Mouse (Mus musculus): Measurements from ENCODE around the gene Creg1. TPM values are rescaled to one million over a fixed set of nuclear protein-coding genes. Genes with fewer than 3 reads are reported as not detected.

Creg1 gene
- polyA plus RNA-seq, 1 experiment from 2014 or later, result 90.6 TPM

DNA sequence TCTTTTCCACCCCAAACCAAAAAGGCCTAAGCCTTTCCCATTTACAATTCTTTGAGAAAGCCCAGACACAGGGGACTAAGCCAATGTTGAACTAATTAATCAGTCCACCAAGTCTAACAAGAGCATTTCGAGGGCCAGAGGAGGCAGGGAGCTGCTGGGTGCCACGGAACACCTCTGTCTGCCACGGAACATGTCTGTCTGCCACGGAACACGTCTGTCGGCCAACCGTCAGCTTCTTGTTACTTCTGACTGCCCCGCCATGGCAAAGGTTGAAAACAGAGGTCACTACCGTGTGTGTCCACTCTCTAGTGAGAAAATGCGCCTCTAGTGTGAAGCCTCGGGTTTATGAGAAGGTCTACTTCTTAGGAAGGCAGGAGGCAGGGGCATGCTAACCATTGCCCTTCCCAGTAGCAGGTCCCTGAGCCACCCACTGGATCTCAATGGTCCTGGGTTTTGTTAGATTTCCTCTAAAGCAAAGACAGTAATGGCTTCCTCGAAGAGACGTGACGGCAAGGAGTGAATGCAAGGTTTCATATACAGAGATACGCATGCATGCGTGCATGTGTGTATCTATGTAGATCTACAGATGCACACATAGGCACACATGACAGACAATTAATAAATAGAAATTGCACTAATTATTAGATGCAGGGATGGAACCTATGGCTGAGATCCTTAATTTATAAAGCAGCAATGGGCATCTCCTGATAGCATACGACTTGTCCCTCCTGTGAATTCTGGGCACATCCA lies 27.1 kb downstream of the Creg1 start:
- 86% methylated on average over 17 of the region's 17 CpGs for WGBS
- no peak for ATAC-seq (ENCODE audit: insufficient read depth, low FRiP score)
- H3K36me3 ChIP-seq (ENCODE audit: control insufficient read depth, insufficient read depth, low read length), result no peaks in the 10 kb centered on the region

DNA sequence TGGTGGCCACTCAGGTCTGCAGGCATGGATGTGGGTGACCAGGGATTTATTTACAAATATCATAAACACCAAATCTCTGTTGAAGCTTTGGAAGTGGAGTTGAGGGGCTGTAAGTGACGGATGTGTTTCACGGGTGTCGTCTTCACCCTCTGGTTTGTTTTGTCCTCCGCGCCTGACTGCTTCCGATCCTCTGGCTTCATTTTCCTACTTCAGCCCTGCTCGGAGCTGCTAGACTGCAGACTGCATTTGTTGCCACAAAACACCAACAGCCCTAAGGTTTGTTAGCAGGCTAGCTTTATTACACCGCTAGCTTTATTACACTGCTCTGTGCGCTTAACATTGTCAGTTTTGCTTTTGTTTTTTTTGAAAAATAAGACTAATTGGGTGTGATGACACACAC lies 27.9 kb downstream of the Creg1 start:
- H3K4me1 ChIP-seq (ENCODE audit: control insufficient read depth, insufficient read depth, low read length), result no peaks in the 10 kb centered on the region
- 87% methylated on average over 9 of the region's 9 CpGs for WGBS
- H3K36me3 ChIP-seq (ENCODE audit: control insufficient read depth, insufficient read depth, low read length), result no peaks in the 10 kb centered on the region
- H3K9ac ChIP-seq (ENCODE audit: low read length), result no peak overlapping the region
- no peak overlapping the region for H3K4me2 ChIP-seq (ENCODE audit: low read depth, low read length)
- H3K4me3 ChIP-seq (replicated peaks; ENCODE audit: low read length), result no peak overlapping the region
- no peak for ATAC-seq (ENCODE audit: insufficient read depth, low FRiP score)
- H3K9me3 ChIP-seq (replicated peaks; ENCODE audit: control insufficient read depth, low read length), result no peaks in the 10 kb centered on the region
- no peak overlapping the region for H3K27ac ChIP-seq (ENCODE audit: low read length)
- H3K27me3 ChIP-seq (ENCODE audit: control insufficient read depth, insufficient read depth, low read length), result no peaks in the 10 kb centered on the region

More for the DNA sequence above, 27.1 kb downstream of the Creg1 start:
- Histone ChIP-seq H3K4me1 (ENCODE audit: control insufficient read depth, insufficient read depth, low read length) (no peaks in the 10 kb centered on the region), H3K4me2 (ENCODE audit: low read depth, low read length) (no peak overlapping the region), H3K27ac (ENCODE audit: low read length) (no peak overlapping the region), H3K4me3 (replicated peaks; ENCODE audit: low read length) (no peak overlapping the region), H3K9me3 (replicated peaks; ENCODE audit: control insufficient read depth, low read length) (no peaks in the 10 kb centered on the region), H3K9ac (ENCODE audit: low read length) (no peak overlapping the region), H3K27me3 (ENCODE audit: control insufficient read depth, insufficient read depth, low read length) (no peaks in the 10 kb centered on the region)

DNA sequence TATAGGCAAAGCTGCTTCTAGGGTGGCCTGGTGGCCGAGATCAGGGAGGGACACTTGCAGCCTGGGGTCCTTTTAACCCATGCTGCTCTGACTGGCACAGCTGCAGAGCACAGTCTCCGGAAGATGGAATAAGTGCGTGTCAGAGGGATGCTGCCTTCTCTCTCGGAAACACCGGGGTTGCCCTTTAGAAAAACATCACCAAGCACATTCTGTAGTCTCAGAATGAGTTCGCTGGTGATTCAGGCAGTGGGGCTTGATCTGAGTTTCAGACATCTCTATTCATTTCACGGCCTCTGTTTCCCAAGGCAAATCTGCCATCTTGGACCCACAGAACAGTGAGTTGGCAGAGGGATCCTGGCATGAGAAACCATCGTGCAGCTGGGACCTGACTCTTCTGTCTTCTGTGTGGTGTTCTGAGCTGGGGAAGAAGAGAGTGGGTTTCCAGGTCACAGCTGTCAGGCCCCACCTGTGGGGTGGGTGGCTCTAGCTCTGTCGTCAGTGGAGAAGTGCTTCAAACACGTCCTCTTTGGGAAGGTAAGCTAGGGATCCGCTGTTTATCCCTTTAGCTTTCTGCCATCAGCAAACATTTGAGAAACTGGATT lies 38.3 kb downstream of the Creg1 start:
- H3K27me3 ChIP-seq (ENCODE audit: control insufficient read depth, insufficient read depth, low read length), result no peaks in the 10 kb centered on the region
- H3K27ac ChIP-seq (ENCODE audit: low read length), result no peak overlapping the region
- no peaks in the 10 kb centered on the region for H3K4me1 ChIP-seq (ENCODE audit: control insufficient read depth, insufficient read depth, low read length)
- H3K4me2 ChIP-seq (ENCODE audit: low read depth, low read length), result no peak overlapping the region
- whole genome bisulfite sequencing, result 76% methylated on average over 11 of the region's 11 CpGs
- H3K9ac ChIP-seq (ENCODE audit: low read length), result no peak overlapping the region
- H3K36me3 ChIP-seq (ENCODE audit: control insufficient read depth, insufficient read depth, low read length), result no peaks in the 10 kb centered on the region
- no peak for ATAC-seq (ENCODE audit: insufficient read depth, low FRiP score)
- H3K4me3 ChIP-seq (replicated peaks; ENCODE audit: low read length), result no peak overlapping the region
- no peaks in the 10 kb centered on the region for H3K9me3 ChIP-seq (replicated peaks; ENCODE audit: control insufficient read depth, low read length)

DNA sequence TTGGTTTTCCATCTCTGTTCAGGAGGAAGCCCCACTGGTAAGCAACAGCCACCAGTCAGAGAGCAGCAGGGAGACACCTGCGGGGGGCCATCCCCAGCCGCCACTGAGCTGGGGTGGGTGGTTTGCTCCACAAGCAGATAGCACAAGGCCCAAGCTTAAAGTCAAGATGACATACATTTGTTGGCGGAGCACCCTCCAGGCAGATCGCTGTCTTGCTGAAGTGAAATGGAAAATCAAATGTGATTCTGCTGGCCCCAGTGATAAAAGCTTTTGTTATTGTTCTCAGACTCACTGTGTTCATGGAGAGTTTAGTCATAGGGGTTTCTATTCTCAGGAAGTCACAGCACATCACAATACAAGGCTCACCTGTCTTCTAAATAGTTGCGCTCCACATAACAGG lies 39.6 kb downstream of the Creg1 start:
- Histone ChIP-seq H3K36me3 (ENCODE audit: control insufficient read depth, insufficient read depth, low read length) (no peaks in the 10 kb centered on the region), H3K27me3 (ENCODE audit: control insufficient read depth, insufficient read depth, low read length) (no peaks in the 10 kb centered on the region), H3K4me2 (ENCODE audit: low read depth, low read length) (no peak overlapping the region), H3K27ac (ENCODE audit: low read length) (no peak overlapping the region), H3K4me1 (ENCODE audit: control insufficient read depth, insufficient read depth, low read length) (no peaks in the 10 kb centered on the region), H3K9ac (ENCODE audit: low read length) (no peak overlapping the region), H3K9me3 (replicated peaks; ENCODE audit: control insufficient read depth, low read length) (no peaks in the 10 kb centered on the region), H3K4me3 (replicated peaks; ENCODE audit: low read length) (no peak overlapping the region)
- 87% methylated on average over 5 of the region's 5 CpGs for WGBS
- ATAC-seq (ENCODE audit: insufficient read depth, low FRiP score), result no peak

DNA sequence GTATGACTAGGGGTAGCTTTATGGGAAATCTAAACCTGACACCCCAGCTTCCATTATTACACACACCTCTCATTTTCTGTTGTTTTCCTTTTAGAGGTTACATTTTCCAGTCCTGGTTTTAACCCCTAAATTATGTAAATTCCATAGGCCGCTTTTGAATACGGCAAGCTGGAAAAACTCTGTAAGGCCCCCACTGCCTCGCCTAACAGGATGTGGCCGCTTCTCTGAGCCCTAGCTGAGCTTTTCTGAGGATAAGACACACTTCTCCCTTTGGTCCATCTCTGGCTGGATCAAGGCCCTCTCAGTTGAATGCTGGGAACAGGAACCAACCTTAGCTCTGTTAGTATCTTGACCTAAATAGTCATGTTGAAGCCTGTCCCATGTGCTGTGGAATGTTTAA lies 40.6 kb downstream of the Creg1 start:
- H3K36me3 ChIP-seq (ENCODE audit: control insufficient read depth, insufficient read depth, low read length), result no peaks in the 10 kb centered on the region
- no peak overlapping the region for H3K4me2 ChIP-seq (ENCODE audit: low read depth, low read length)
- H3K27ac ChIP-seq (ENCODE audit: low read length), result no peak overlapping the region
- ATAC-seq (ENCODE audit: insufficient read depth, low FRiP score), result no peak
- WGBS, result 88% methylated on average over 4 of the region's 4 CpGs
- H3K4me3 ChIP-seq (replicated peaks; ENCODE audit: low read length), result no peak overlapping the region
- H3K9me3 ChIP-seq (replicated peaks; ENCODE audit: control insufficient read depth, low read length), result no peaks in the 10 kb centered on the region
- H3K4me1 ChIP-seq (ENCODE audit: control insufficient read depth, insufficient read depth, low read length), result no peaks in the 10 kb centered on the region
- H3K9ac ChIP-seq (ENCODE audit: low read length), result no peak overlapping the region
- no peaks in the 10 kb centered on the region for H3K27me3 ChIP-seq (ENCODE audit: control insufficient read depth, insufficient read depth, low read length)

DNA sequence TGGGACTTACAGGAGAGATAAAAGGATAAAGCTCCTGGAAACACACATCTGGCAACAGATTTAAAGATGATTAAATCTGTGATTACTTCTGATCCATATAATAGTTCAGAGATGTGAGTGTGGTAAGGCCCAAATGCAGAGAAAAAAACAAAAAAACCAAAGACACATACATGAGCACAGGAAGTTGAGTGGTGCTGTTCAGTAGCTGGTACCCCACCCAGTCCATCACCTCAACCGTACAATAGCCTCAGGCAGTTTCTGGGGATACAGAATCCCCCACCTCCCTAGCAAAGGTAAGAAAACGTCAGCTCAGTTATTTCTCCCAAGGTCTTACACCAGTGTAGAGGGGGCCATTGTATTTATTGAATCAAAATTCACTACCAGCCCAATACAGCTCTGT lies 47.1 kb downstream of the Creg1 start:
- Histone ChIP-seq H3K9ac (ENCODE audit: low read length) (no peak overlapping the region), H3K4me2 (ENCODE audit: low read depth, low read length) (no peak overlapping the region), H3K27me3 (ENCODE audit: control insufficient read depth, insufficient read depth, low read length) (no peaks in the 10 kb centered on the region), H3K36me3 (ENCODE audit: control insufficient read depth, insufficient read depth, low read length) (no peaks in the 10 kb centered on the region), H3K27ac (ENCODE audit: low read length) (no peak overlapping the region), H3K4me1 (ENCODE audit: control insufficient read depth, insufficient read depth, low read length) (no peaks in the 10 kb centered on the region), H3K4me3 (replicated peaks; ENCODE audit: low read length) (no peak overlapping the region), H3K9me3 (replicated peaks; ENCODE audit: control insufficient read depth, low read length) (no peaks in the 10 kb centered on the region)
- no peak for ATAC-seq (ENCODE audit: insufficient read depth, low FRiP score)
- 72% methylated on average over 2 of the region's 2 CpGs for WGBS

DNA sequence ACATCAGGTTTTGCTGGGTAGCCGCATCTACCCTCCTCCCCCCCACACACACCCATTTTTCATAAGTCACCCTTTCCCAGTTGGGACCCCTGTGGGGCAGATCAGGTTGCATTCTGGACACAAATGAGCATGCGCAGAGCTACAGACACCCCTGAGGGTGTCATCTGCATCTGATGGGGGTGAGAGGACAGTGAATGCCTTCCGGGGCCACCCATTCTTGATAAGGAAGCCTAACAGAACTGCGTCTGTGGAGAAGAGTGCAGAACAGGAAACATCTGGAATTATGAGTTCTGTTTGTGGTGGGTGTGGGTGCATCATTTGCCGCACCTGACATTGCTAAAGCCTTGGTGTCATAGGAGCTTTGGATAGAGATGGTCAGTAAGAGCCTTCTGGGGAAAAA lies 47.6 kb downstream of the Creg1 start:
- ATAC-seq (ENCODE audit: insufficient read depth, low FRiP score), result no peak
- no peak overlapping the region for H3K9ac ChIP-seq (ENCODE audit: low read length)
- H3K27ac ChIP-seq (ENCODE audit: low read length), result no peak overlapping the region
- no peaks in the 10 kb centered on the region for H3K36me3 ChIP-seq (ENCODE audit: control insufficient read depth, insufficient read depth, low read length)
- H3K9me3 ChIP-seq (replicated peaks; ENCODE audit: control insufficient read depth, low read length), result no peaks in the 10 kb centered on the region
- no peaks in the 10 kb centered on the region for H3K27me3 ChIP-seq (ENCODE audit: control insufficient read depth, insufficient read depth, low read length)
- H3K4me3 ChIP-seq (replicated peaks; ENCODE audit: low read length), result no peak overlapping the region
- H3K4me2 ChIP-seq (ENCODE audit: low read depth, low read length), result no peak overlapping the region
- 79% methylated on average over 5 of the region's 5 CpGs for WGBS
- no peaks in the 10 kb centered on the region for H3K4me1 ChIP-seq (ENCODE audit: control insufficient read depth, insufficient read depth, low read length)

DNA sequence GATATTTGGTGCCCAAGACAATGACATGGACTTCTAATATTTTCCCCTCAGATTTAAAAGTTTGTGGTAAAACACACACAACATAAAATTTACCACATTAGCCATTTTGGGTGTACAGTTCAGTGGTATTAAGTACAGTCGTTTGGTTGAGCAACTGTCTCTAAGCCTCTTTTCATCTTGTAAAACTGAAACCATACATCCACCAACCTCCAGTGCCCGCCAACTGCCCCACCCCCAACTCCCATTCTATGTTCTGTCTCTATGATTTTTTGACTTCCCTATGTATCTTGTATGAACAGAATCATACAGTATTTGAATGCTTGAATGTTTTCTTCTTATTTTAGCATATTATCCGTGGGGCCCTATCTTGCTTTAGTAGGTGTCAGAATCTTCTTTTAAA lies 49.2 kb downstream of the Creg1 start:
- Histone ChIP-seq H3K27me3 (ENCODE audit: control insufficient read depth, insufficient read depth, low read length) (no peaks in the 10 kb centered on the region), H3K4me3 (replicated peaks; ENCODE audit: low read length) (no peak overlapping the region), H3K9ac (ENCODE audit: low read length) (no peak overlapping the region), H3K27ac (ENCODE audit: low read length) (no peak overlapping the region), H3K9me3 (replicated peaks; ENCODE audit: control insufficient read depth, low read length) (no peaks in the 10 kb centered on the region), H3K4me1 (ENCODE audit: control insufficient read depth, insufficient read depth, low read length) (no peaks in the 10 kb centered on the region), H3K4me2 (ENCODE audit: low read depth, low read length) (no peak overlapping the region), H3K36me3 (ENCODE audit: control insufficient read depth, insufficient read depth, low read length) (no peaks in the 10 kb centered on the region)
- ATAC-seq (ENCODE audit: insufficient read depth, low FRiP score), result no peak
- 74% methylated on average over 3 of the region's 3 CpGs for WGBS

DNA sequence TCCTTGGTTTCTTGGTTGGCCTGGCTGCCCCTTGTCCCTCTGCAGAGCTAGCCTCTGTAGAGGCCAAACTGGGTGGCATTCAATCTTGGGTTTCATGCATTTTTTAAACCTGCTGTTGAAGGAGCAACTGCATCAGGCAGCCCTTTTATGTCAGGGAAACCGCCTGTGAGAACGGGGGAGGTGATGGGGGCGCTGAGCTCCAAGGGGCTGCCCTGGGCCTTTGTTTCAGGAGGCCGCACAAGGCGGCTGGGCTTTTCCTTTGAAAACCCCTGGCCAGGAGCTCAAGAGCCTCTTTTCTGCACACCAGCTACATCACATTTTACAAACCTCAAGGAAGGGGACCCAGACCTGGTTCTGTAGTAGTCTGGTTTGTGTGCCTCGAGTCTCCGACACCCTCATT lies 50.6 kb downstream of the Creg1 start:
- Histone ChIP-seq H3K9me3 (replicated peaks; ENCODE audit: control insufficient read depth, low read length) (no peaks in the 10 kb centered on the region), H3K9ac (ENCODE audit: low read length) (no peak overlapping the region; the same call in 1 of the 2 replicates), H3K27me3 (ENCODE audit: control insufficient read depth, insufficient read depth, low read length) (no peaks in the 10 kb centered on the region), H3K4me2 (ENCODE audit: low read depth, low read length) (peak overlapping the region; percentile 40; the same call in 1 of the 2 replicates), H3K36me3 (ENCODE audit: control insufficient read depth, insufficient read depth, low read length) (no peaks in the 10 kb centered on the region), H3K4me3 (replicated peaks; ENCODE audit: low read length) (no peak overlapping the region), H3K4me1 (ENCODE audit: control insufficient read depth, insufficient read depth, low read length) (peaks cover 4% of the 10 kb centered on the region; the same call in 1 of the 2 replicates), H3K27ac (ENCODE audit: low read length) (peak overlapping the region; percentile 2; the same call in 1 of the 2 replicates)
- WGBS, result 39% methylated on average over 7 of the region's 7 CpGs
- ATAC-seq (ENCODE audit: insufficient read depth, low FRiP score), result no peak

Data from stomach, embryonic 16.5 days (tissue).